ENCODE assay signal across 20 mouse cellular contexts in the genomic region with DNA sequence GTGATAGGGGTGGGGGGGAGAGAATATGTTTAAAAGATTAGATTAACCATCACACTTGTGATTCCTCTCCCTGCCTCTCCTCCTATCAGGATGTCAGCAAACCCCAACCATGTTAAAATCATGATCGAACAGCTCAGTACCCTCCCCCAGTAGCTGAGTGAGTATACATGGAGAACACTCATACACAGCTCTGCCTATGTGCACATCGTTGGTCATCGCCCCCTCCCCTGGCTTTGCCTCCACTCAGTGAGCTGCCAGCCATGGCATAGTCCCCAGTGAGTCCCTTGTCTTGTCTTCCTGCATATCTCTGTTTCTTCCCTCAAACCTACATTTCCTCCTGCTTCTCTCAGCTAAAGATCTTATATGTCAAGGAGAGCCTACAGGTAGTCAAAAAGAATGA. TPM values are rescaled to one million over a fixed set of nuclear protein-coding genes. Genes with fewer than 3 reads are reported as not detected.
DNase-seq lines count a peak whose midpoint lies in the region; ATAC-seq lines count a peak whose summit lies in the region.
"Had no signal": no experiment of that assay in that cellular context is flagged by ENCODE, and none has a peak within 500 bp of the region (broad histone marks: within the 10 kb centered on the region; RNA-seq: fewer than 3 reads in every experiment).

No protein-coding gene starts in this region.

- H3K4me3 ChIP-seq in intestine, embryonic 14.5 days (ENCODE audit: low read depth, low read length): no peak overlapping the region
- H3K4me3 ChIP-seq in intestine, embryonic 15.5 days (replicated peaks): no peak overlapping the region

- no peaks in the 10 kb centered on the region for H3K4me1 ChIP-seq in intestine, embryonic 14.5 days (replicated peaks; ENCODE audit: control insufficient read depth, insufficient read depth, low read length)
- H3K4me1 ChIP-seq in intestine, embryonic 15.5 days (replicated peaks): no peaks in the 10 kb centered on the region

- intact Hi-C loops in heart, postnatal 14 days (cut with DNase I): loop anchor here (10.0 kb wide), 1 partner anchor 510 kb away; no protein-coding TSS in a partner anchor

- H3K9ac ChIP-seq in intestine, embryonic 14.5 days (ENCODE audit: low read length): no peak overlapping the region
- no peak overlapping the region for H3K9ac ChIP-seq in intestine, embryonic 15.5 days

- WGBS in intestine, embryonic 14.5 days: 87% methylated on average over 3 of the region's 3 CpGs
- WGBS in intestine, embryonic 15.5 days: 93% methylated on average over 3 of the region's 3 CpGs

- H3K27me3 ChIP-seq in intestine, embryonic 14.5 days (replicated peaks; ENCODE audit: control insufficient read depth, insufficient read depth, low read length): no peaks in the 10 kb centered on the region
- H3K27me3 ChIP-seq in intestine, embryonic 15.5 days (replicated peaks): no peaks in the 10 kb centered on the region
- H3K27me3 ChIP-seq: CH12.LX, Patski had no signal

- DNase-seq in heart, adult 11 months: peak; percentile 77
- DNase-seq in heart, postnatal 14 days: no peak
- DNase-seq in intestine, embryonic 14.5 days (ENCODE audit: low spot score): peak; percentile 23
- DNase-seq: adrenal gland, adult 2 months; adrenal gland, adult 8-10 months; adrenal gland, postnatal 10 days; adrenal gland, postnatal 14 days; adrenal gland, postnatal 25 days; adrenal gland, postnatal 36 days; B cell, adult 2 months; cerebellum, adult 11 months; cerebellum, adult 11-12 months; cerebellum, adult 18-20 months had no signal

- ATAC-seq in intestine, embryonic 14.5 days (replicated peaks; ENCODE audit: low FRiP score, low TSS enrichment, low read depth): no peak
- no peak for ATAC-seq in intestine, embryonic 15.5 days
- ATAC-seq: activated CD4-positive, CD25-positive, alpha-beta regulatory T cell, adult 4 months; CD4-positive, CD25-positive, alpha-beta regulatory T cell, adult 4 months; Patski had no signal

- H3K27ac ChIP-seq in intestine, embryonic 14.5 days (ENCODE audit: low read depth): no peak overlapping the region
- H3K27ac ChIP-seq in intestine, embryonic 15.5 days: no peak overlapping the region

- H3K4me2 ChIP-seq in intestine, embryonic 14.5 days (ENCODE audit: low read length): no peak overlapping the region
- no peak overlapping the region for H3K4me2 ChIP-seq in intestine, embryonic 15.5 days (replicated peaks)

- no peaks in the 10 kb centered on the region for H3K9me3 ChIP-seq in intestine, embryonic 14.5 days (ENCODE audit: control insufficient read depth, low read length)
- no peaks in the 10 kb centered on the region for H3K9me3 ChIP-seq in intestine, embryonic 15.5 days
- H3K9me3 ChIP-seq: G1E had no signal

- H3K36me3 ChIP-seq in intestine, embryonic 14.5 days (ENCODE audit: control insufficient read depth, insufficient read depth, low read length): no peaks in the 10 kb centered on the region
- H3K36me3 ChIP-seq in intestine, embryonic 15.5 days: no peaks in the 10 kb centered on the region
- H3K36me3 ChIP-seq: G1E had no signal

RNA-seq across cellular contexts. Expression of a gene that starts 36.5 kb away (rescaled TPM):
- total RNA-seq in heart, postnatal 14 days (2021): 10 to 100 TPM; 16.0 to 19.2 TPM
- 7.9 and 8.2 TPM in 2 replicates for polyA plus RNA-seq in intestine, embryonic 14.5 days (2014; fragmentation: Nextera tagmentation; extraction: Ambion mirVana)
- 14.9 and 17.0 TPM in 2 replicates for polyA plus RNA-seq in intestine, embryonic 15.5 days (2015; fragmentation: Nextera tagmentation; extraction: Ambion mirVana)
- total RNA-seq: CH12.LX, MEL had no signal
- polyA plus RNA-seq: G1E had no signal

Comparison
In these comparisons a context has a peak if more than half of its experiments do, and no peak if none do; other contexts are left out.
1. DNase-seq: peak in heart, adult 11 months (single experiment) and intestine, embryonic 14.5 days (single experiment); none in heart, postnatal 14 days (0 of 2).